Mouse (Mus musculus) lung, adult 2 months (tissue): Measurements from ENCODE around the gene Meox1. TPM values are rescaled to one million over a fixed set of nuclear protein-coding genes. Genes with fewer than 3 reads are reported as not detected.

ENCODE experiments used
- DNase-seq: peaks from one replicate; pipeline ENCODE4 v3.0.0; 2022
- H3K4me1 ChIP-seq: fragments of 200-500 bp; 2 replicates; pipeline ENCODE4 v1.6.1; 2011; ENCODE audit warnings: low read length; ENCODE audit not compliant: control insufficient read depth, insufficient read depth
- H3K4me3 ChIP-seq: fragments of 200-500 bp; replicated peaks from 2 replicates; pipeline ENCODE3; 2011; ENCODE audit warnings: low read depth, mild to moderate bottlenecking, control low read depth, low read length; ENCODE audit errors: extremely low read depth
- CTCF ChIP-seq: fragments of 200-500 bp; IDR thresholded peaks from 2 replicates; pipeline ENCODE4 v1.5.1; 2011; ENCODE audit warnings: mild to moderate bottlenecking, low read length, control low read depth; ENCODE audit not compliant: insufficient read depth
- POLR2A ChIP-seq: fragments of 200-500 bp; IDR thresholded peaks from 2 replicates; pipeline ENCODE4 v1.6.1; 2011; ENCODE audit warnings: low read depth, mild to moderate bottlenecking, control low read depth, low read length, borderline replicate concordance; ENCODE audit errors: extremely low read depth
- WGBS: fragments of 180-500 bp; shearing (Covaris S2); methylation state at CpG from one replicate; pipeline ENCODE4 v1.1.7; 2018; 5-methylcytosine and 5-hydroxymethylcytosine counted together
- polyA plus RNA-seq: library from polyadenylated mRNA; depleted of rRNA; stranded (reverse); fragments of >200 nt; gene quantifications from 2 replicates; pipeline ENCODE4 v1.2.3, GENCODE M21; 2012

Meox1 gene
- polyA plus RNA-seq, 1 experiment: 4.3 TPM

GRCm38 (mm10) chr11:101871435-101871834, 22.7 kb downstream of the Meox1 start:
- Histone ChIP-seq H3K4me1 (no peaks in the 10 kb centered on the region), H3K4me3 (no peak overlapping the region)
- TF ChIP-seq POLR2A: no peak
- TF ChIP-seq CTCF: no peak
- no peak for DNase-seq
- 86% methylated on average over 6 of the region's 6 CpGs for WGBS

DNA sequence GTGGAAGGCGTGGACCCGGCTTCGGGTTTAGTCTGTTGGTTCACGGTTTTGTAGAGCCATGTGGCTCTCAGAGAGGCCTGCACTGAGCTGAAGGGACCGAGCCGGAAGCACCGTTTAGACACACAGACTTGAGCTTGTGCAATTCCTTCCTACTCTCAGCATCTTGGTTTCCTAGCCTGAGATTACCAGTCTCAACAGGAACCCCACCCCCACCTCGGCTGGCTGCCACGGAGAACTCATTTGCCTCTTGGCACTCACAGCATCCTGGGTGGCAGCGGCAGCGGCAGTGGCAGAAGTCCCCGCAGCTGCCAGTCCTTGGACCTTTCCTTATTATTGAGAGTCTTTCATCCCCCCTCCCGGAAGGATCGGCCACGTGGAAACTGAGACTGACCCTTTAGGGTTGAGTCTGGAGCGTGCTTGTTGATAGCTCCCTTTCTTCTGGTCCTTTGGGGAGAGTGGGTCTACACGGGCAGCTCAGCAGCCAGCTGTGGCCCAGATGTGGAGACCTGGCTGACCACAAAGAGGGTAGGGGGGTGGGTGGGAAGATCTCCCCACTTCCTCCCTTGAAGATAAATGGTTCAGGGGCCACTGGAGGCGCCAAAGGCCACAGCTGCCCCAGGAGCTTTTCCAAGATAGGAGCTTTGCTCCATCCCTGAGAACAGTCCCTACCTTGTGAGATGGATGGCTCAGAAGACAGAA, 24.0 kb downstream of the Meox1 start:
- DNase-seq: no peak

DNA sequence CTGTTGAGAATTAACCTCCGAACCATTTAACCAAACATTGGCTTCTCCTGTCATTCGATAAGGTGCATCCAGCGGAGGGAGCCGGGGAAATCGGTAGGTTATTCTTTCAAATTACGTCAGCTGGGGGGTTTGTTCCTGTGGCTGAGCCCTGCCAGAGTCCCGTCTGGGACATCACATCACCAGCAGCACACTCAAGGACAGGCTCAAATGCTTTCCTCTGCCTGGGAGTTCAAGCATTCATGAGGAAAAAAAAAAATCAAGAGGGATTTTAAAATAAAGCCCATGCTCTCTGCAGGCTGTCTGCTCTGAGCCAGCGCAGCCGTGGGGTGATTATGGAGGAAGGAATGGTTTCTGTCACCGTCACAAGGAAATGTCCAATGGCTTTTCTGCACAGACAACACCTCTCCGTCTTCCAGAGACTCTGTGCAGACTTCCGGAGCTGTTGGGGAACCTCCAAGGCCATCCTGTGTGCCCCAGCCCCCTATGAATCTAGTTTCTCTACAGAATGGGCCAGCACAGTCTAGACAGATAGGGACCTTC, 26.6 kb downstream of the Meox1 start:
- Histone ChIP-seq H3K4me1 (no peaks in the 10 kb centered on the region), H3K4me3 (no peak overlapping the region)
- TF ChIP-seq CTCF: no peak
- no peak for DNase-seq
- WGBS: 62% methylated on average over 12 of the region's 12 CpGs

More for the DNA sequence above, 24.0 kb downstream of the Meox1 start:
- TF ChIP-seq POLR2A: no peak
- WGBS: 20% methylated on average over 18 of the region's 18 CpGs
- no peak overlapping the region for H3K4me3 ChIP-seq
- H3K4me1 ChIP-seq: no peaks in the 10 kb centered on the region

DNA sequence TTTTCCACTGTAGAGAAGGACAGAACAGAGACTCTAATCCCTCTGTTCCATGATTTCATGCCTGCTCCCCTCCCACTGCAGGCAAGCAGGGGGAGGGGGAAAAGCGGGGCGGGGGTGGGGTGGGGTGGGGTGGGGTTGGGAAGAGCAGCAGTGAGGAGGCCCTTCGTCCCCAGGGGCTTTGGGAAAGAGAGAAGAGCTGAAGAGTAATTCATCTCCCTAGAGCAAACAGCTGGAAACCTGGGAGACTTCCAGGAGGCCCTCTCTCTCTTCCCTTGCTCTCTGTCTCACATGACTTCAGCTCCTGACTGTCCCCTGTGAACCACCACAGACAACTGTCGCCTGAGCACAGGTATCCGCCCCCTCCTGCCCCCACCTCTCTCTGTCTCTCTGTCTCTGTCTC, 35.4 kb downstream of the Meox1 start:
- 36% methylated on average over 4 of the region's 5 CpGs for WGBS

GRCm38 (mm10) chr11:101855950-101856712, 38.0 kb downstream of the Meox1 start:
- WGBS: 49% methylated on average over 9 of the region's 9 CpGs
- TF ChIP-seq CTCF (no peak), POLR2A (no peak)
- DNase-seq: no peak

More for the DNA sequence above, 35.4 kb downstream of the Meox1 start:
- H3K4me3 ChIP-seq: no peak overlapping the region
- DNase-seq: no peak
- H3K4me1 ChIP-seq: no peaks in the 10 kb centered on the region
- no peak for TF ChIP-seq CTCF
- TF ChIP-seq POLR2A: no peak

GRCm38 (mm10) chr11:101851042-101851441, 43.1 kb downstream of the Meox1 start:
- H3K4me3 ChIP-seq: no peak overlapping the region
- WGBS: 46% methylated on average over 7 of the region's 7 CpGs
- no peaks in the 10 kb centered on the region for H3K4me1 ChIP-seq
- TF ChIP-seq POLR2A: no peak
- TF ChIP-seq CTCF: no peak
- DNase-seq: no peak

More at GRCm38 (mm10) chr11:101855950-101856712, 38.0 kb downstream of the Meox1 start:
- no peaks in the 10 kb centered on the region for H3K4me1 ChIP-seq
- H3K4me3 ChIP-seq: no peak overlapping the region

- no peak for TF ChIP-seq CTCF
- no peak for TF ChIP-seq POLR2A
- no peak for DNase-seq
- Histone ChIP-seq H3K4me1 (no peaks in the 10 kb centered on the region), H3K4me3 (no peak overlapping the region)
- WGBS: 63% methylated on average over 4 of the region's 4 CpGs
Measured at GRCm38 (mm10) chr11:101849286-101849685, 44.9 kb downstream of the Meox1 start.

DNA sequence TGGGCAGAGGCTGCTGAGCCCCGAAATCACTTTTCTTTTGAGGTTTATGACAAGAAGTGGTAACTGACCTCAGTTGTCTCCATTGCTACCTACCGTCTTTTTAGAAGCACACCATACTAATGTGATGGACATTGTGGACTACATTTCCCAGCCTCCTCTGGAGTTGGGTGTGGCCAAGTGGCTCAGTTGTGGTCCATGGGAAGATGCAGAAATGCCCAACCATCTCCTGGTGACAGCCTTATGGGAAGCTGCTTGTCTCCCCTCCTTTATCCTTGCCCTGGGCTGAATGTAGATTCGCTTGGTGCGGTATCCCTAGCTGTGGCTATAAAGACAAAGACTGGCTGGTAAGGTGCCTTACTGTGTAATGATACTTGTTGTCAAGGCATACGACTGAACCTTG, 46.7 kb downstream of the Meox1 start:
- H3K4me3 ChIP-seq: no peak overlapping the region
- DNase-seq: no peak
- WGBS: 91% methylated on average over 5 of the region's 5 CpGs
- no peak for TF ChIP-seq POLR2A
- no peak for TF ChIP-seq CTCF
- no peaks in the 10 kb centered on the region for H3K4me1 ChIP-seq

DNA sequence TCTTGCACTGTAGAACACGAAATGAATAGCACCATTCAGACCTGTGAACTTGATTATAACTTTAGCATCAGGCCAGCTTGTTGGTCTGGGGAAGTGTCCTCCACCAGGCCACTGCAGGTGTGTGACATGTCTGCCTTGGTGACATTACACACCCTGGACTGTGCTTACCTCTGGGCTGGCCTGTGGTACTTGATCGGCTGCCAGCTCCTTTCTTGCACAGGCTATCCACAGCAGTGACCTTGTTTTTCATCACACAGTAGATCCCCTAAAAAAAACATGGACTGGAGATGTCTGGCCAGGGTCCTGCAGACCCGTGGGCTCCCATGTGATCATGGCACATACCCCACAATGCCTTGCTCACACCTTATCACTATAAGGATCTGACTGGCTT, 51.4 kb downstream of the Meox1 start:
- Histone ChIP-seq H3K4me1 (no peaks in the 10 kb centered on the region), H3K4me3 (no peak overlapping the region)
- WGBS: 68% methylated on average over 3 of the region's 3 CpGs
- TF ChIP-seq CTCF (no peak), POLR2A (no peak)
- no peak for DNase-seq

DNA sequence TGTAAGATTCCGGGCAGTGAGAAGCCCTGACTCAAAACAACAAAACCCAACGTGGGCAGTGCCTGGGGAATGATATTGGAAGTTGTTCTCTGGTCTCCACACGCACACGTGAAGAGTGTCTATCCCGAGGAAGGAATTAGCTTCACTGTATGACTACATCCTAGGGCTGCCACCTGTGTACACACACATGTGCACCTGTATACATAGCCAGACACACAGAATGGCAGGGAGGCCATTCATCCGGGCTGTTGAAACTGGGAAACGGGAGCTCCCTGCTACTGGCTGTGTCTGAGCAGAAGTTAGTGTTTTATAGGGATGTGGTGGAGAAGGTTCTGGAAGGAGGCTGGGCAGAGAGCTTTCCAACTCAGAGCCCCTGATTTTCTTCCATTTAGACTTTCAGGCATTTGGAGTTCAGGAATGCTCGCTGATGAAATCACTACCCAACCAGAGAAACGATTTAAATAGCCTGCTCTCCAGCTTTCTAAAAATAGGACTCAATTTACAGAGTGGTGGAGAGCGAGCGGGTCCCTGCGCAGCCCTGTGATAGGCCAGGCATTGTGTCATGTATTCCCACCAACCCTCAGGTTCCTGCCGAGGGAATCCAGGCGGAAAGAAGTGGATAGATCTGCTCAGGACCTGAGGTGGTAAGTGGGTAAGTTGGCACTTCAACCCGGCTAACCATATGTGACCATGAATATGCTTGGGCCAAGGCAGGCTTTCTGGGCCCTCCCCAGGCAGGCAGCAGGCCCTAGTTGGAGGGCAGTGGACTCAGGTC, 52.0 kb downstream of the Meox1 start:
- DNase-seq: no peak
- H3K4me1 ChIP-seq: no peaks in the 10 kb centered on the region
- H3K4me3 ChIP-seq: no peak overlapping the region
- 57% methylated on average over 15 of the region's 15 CpGs for WGBS
- TF ChIP-seq POLR2A: no peak
- TF ChIP-seq CTCF: no peak
